Mouse (Mus musculus): ENCODE measurements around the gene Hipk1. TPM values are rescaled to one million over a fixed set of nuclear protein-coding genes. Genes with fewer than 3 reads are reported as not detected.

Gene Hipk1
- polyA plus RNA-seq, 1 experiment from 2014 or later = 13.5 TPM

- Histone ChIP-seq H3K27ac (ENCODE audit: poor library complexity, severe bottlenecking) (no peak overlapping the region), H3K36me3 (no peaks in the 10 kb centered on the region), H3K9me3 (replicated peaks) (no peaks in the 10 kb centered on the region), H3K4me1 (replicated peaks) (peaks cover 13% of the 10 kb centered on the region), H3K9ac (no peak overlapping the region), H3K27me3 (replicated peaks) (no peaks in the 10 kb centered on the region; the same call in 1 of the 2 replicates), H3K4me3 (no peak overlapping the region), H3K4me2 (no peak overlapping the region)
- WGBS = 56% methylated on average over 7 of the region's 7 CpGs
- no peak for ATAC-seq (ENCODE audit: insufficient number of reproducible peaks, low FRiP score)
These were observed 77.0 kb downstream of the Hipk1 start for GRCm38 (mm10) chr3:103714236-103714875.

DNA sequence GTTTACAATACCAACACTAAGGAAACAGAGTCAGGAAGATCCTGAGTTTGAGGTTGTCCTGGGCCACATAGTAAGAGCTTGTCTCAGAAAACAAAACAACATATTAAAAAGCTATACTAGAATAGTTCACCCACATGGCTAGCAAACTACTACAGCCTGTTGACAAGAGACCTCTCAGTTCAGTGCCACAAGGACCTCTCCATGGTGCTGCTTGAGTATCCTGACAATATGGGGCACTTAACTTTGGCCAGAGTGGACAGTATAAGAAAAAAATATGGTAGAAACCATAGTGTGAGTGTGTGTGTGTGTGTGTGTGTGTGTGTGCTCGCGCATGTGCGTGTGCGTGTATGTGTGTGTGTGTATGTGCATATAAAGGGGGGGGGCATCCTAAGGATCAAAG is 79.2 kb downstream of the Hipk1 start:
- no peak overlapping the region for H3K4me2 ChIP-seq
- peaks cover 6% of the 10 kb centered on the region for H3K4me1 ChIP-seq (replicated peaks)
- H3K4me3 ChIP-seq = no peak overlapping the region
- ATAC-seq (ENCODE audit: insufficient number of reproducible peaks, low FRiP score) = no peak
- no peak overlapping the region for H3K27ac ChIP-seq (ENCODE audit: poor library complexity, severe bottlenecking)
- H3K9me3 ChIP-seq (replicated peaks) = no peaks in the 10 kb centered on the region
- 94% methylated on average over 4 of the region's 4 CpGs for WGBS
- H3K27me3 ChIP-seq (replicated peaks) = no peaks in the 10 kb centered on the region; the same call in 1 of the 2 replicates
- H3K9ac ChIP-seq = no peak overlapping the region
- no peaks in the 10 kb centered on the region for H3K36me3 ChIP-seq

GRCm38 (mm10) chr3:103709470-103710040 is 81.8 kb downstream of the Hipk1 start:
- WGBS = 76% methylated on average over 5 of the region's 5 CpGs
- Histone ChIP-seq H3K4me1 (replicated peaks) (no peaks in the 10 kb centered on the region), H3K27me3 (replicated peaks) (no peaks in the 10 kb centered on the region), H3K9ac (no peak overlapping the region), H3K9me3 (replicated peaks) (no peaks in the 10 kb centered on the region), H3K4me3 (no peak overlapping the region), H3K4me2 (no peak overlapping the region), H3K36me3 (no peaks in the 10 kb centered on the region), H3K27ac (ENCODE audit: poor library complexity, severe bottlenecking) (no peak overlapping the region)
- ATAC-seq (ENCODE audit: insufficient number of reproducible peaks, low FRiP score) = no peak

DNA sequence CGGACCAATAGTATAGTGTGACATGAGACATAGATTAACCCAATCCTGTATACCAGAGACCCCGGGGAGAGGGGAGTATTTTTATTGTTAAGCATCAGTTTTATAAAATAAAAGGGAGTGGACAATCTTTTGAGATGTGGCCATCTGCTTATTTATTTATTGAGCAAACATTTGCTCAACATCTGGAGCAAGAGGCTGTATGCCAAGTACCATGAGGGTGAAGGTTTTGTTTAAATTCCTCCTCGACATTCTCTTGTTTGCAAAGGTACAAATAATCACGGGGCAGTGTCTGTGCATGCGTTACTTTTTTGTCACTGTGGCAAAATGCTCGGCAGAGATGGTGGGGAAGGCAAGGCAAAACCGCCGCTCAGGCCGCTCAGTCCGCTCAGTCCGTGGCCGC is 85.9 kb downstream of the Hipk1 start:
- ATAC-seq (ENCODE audit: insufficient number of reproducible peaks, low FRiP score) = no peak
- H3K4me3 ChIP-seq = no peak overlapping the region
- H3K4me1 ChIP-seq (replicated peaks) = no peaks in the 10 kb centered on the region
- H3K27me3 ChIP-seq (replicated peaks) = no peaks in the 10 kb centered on the region
- H3K9me3 ChIP-seq (replicated peaks) = no peaks in the 10 kb centered on the region
- H3K36me3 ChIP-seq = no peaks in the 10 kb centered on the region
- no peak overlapping the region for H3K27ac ChIP-seq (ENCODE audit: poor library complexity, severe bottlenecking)
- H3K9ac ChIP-seq = no peak overlapping the region
- no peak overlapping the region for H3K4me2 ChIP-seq
- WGBS = 83% methylated on average over 12 of the region's 12 CpGs

DNA sequence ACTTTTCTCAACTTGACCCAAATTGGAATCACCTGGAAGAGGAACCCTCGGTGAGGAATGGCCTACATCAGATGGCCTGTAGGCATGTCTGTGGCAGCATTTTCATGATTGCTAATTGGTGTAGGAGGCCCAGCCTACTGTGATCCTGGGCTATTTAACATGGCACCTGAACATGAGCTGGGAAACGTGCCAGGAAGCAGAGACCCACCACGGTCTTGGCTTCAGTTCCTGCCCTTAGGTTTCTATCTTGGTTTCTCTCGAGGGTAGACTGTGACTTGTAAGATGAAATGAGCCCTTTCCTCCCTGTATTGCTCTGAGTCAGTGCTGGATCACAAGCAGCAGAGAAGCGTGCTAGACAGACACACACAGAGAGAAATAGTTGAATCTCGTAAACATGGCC is 86.7 kb downstream of the Hipk1 start:
- Histone ChIP-seq H3K36me3 (no peaks in the 10 kb centered on the region), H3K4me2 (no peak overlapping the region), H3K9me3 (replicated peaks) (no peaks in the 10 kb centered on the region), H3K9ac (no peak overlapping the region), H3K4me3 (no peak overlapping the region), H3K4me1 (replicated peaks) (no peaks in the 10 kb centered on the region), H3K27ac (ENCODE audit: poor library complexity, severe bottlenecking) (no peak overlapping the region), H3K27me3 (replicated peaks) (no peaks in the 10 kb centered on the region)
- ATAC-seq (ENCODE audit: insufficient number of reproducible peaks, low FRiP score) = no peak
- WGBS = 63% methylated on average over 6 of the region's 6 CpGs

DNA sequence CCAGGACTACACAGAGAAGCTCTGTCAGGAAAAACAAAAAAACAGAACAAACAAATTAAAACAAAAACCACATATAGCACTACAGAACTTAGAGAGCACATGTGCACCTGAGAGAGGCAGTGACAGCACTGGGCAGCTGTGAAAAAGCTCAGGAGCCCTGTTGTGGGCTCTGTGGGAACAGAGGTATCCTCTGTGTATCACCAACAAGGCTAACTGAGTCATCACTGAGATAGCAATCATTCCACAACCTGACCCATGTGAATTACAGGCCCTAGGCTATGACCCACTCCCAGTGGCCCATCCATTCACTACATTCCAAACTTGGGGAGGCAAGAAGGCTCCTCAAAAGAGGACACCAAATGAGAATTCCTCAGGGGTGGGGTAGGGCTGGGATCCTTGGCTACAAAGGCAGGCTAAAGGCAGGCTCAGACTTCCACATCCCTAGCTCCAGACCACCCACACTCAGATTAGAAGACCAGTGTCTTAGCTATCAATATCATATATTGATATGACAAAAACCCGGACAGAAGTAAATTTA is 94.9 kb downstream of the Hipk1 start:
- H3K9me3 ChIP-seq (replicated peaks) = no peaks in the 10 kb centered on the region
- no peaks in the 10 kb centered on the region for H3K36me3 ChIP-seq
- H3K27ac ChIP-seq (ENCODE audit: poor library complexity, severe bottlenecking) = no peak overlapping the region
- 67% methylated on average over 1 of the region's 1 CpGs for WGBS
- H3K4me1 ChIP-seq (replicated peaks) = no peaks in the 10 kb centered on the region
- H3K4me3 ChIP-seq = no peak overlapping the region
- H3K4me2 ChIP-seq = no peak overlapping the region
- no peaks in the 10 kb centered on the region for H3K27me3 ChIP-seq (replicated peaks)
- no peak for ATAC-seq (ENCODE audit: insufficient number of reproducible peaks, low FRiP score)
- no peak overlapping the region for H3K9ac ChIP-seq

DNA sequence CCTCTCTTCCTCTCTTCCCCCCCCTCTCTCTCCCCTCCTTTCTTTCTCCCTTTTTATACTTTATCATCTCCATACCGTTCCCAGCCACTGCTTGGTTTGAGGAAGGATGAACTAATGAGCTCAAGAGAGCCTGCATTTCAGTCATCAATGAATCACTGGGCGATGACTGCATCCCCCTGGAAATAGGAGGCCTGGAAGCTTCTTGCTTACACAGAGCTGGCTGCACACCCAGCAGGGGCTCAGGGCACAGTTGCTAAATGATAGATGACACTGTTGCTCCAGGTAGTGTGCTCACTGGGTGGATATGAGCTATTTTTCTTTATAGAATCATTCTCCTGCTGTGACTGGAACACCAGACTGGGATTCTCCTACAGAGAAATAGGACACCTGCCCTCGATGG is 95.8 kb downstream of the Hipk1 start:
- WGBS = 55% methylated on average over 3 of the region's 3 CpGs
- Histone ChIP-seq H3K4me3 (no peak overlapping the region), H3K4me1 (replicated peaks) (no peaks in the 10 kb centered on the region), H3K9me3 (replicated peaks) (no peaks in the 10 kb centered on the region), H3K4me2 (no peak overlapping the region), H3K9ac (no peak overlapping the region), H3K36me3 (no peaks in the 10 kb centered on the region), H3K27ac (ENCODE audit: poor library complexity, severe bottlenecking) (no peak overlapping the region), H3K27me3 (replicated peaks) (no peaks in the 10 kb centered on the region)
- ATAC-seq (ENCODE audit: insufficient number of reproducible peaks, low FRiP score) = no peak

- H3K9me3 ChIP-seq (replicated peaks) = 0 out of 2 replicates have a peak, but pooled peaks cover 2% of the 10 kb centered on the region
- no peak overlapping the region for H3K4me2 ChIP-seq
- WGBS = 68% methylated on average over 3 of the region's 3 CpGs
- ATAC-seq (ENCODE audit: insufficient number of reproducible peaks, low FRiP score) = no peak
- no peak overlapping the region for H3K27ac ChIP-seq (ENCODE audit: poor library complexity, severe bottlenecking)
- H3K4me1 ChIP-seq (replicated peaks) = no peaks in the 10 kb centered on the region
- no peak overlapping the region for H3K4me3 ChIP-seq
- H3K9ac ChIP-seq = no peak overlapping the region
- H3K36me3 ChIP-seq = no peaks in the 10 kb centered on the region
- no peaks in the 10 kb centered on the region for H3K27me3 ChIP-seq (replicated peaks)
These were observed 100.9 kb downstream of the Hipk1 start for GRCm38 (mm10) chr3:103690506-103690905.

Other genes with a start within 250 kb of the Hipk1 start
- gene Syt6, start 216.3 kb downstream of the Hipk1 start, polyA plus RNA-seq (2016; fragmentation: Nextera tagmentation; extraction: Ambion mirVana) = 0.11 and 0.21 TPM in 2 replicates
- not detected in 2 replicates for gene Atg4a-ps, start 145.5 kb downstream of the Hipk1 start, polyA plus RNA-seq (2016; fragmentation: Nextera tagmentation; extraction: Ambion mirVana)
- gene Olfml3, start 53.6 kb downstream of the Hipk1 start, polyA plus RNA-seq (2016; fragmentation: Nextera tagmentation; extraction: Ambion mirVana) = 19.5 and 20.5 TPM in 2 replicates
- gene Gm10964, start 52.2 kb downstream of the Hipk1 start, polyA plus RNA-seq (2016; fragmentation: Nextera tagmentation; extraction: Ambion mirVana) = not detected in 2 replicates
- 18.1 and 19.8 TPM in 2 replicates for gene Dclre1b, start 17.9 kb upstream of the Hipk1 start, polyA plus RNA-seq (2016; fragmentation: Nextera tagmentation; extraction: Ambion mirVana)
- 16.2 and 16.5 TPM in 2 replicates for gene Ap4b1, start 18.0 kb upstream of the Hipk1 start, polyA plus RNA-seq (2016; fragmentation: Nextera tagmentation; extraction: Ambion mirVana)
- gene Gm43064, start 18.0 kb upstream of the Hipk1 start, polyA plus RNA-seq (2016; fragmentation: Nextera tagmentation; extraction: Ambion mirVana) = 0.12 and 0.27 TPM in 2 replicates
- gene Bcl2l15, start 41.0 kb upstream of the Hipk1 start, polyA plus RNA-seq (2016; fragmentation: Nextera tagmentation; extraction: Ambion mirVana) = 0.10 and 0.32 TPM in 2 replicates
- gene Ptpn22, start 68.2 kb upstream of the Hipk1 start, polyA plus RNA-seq (2016; fragmentation: Nextera tagmentation; extraction: Ambion mirVana) = 0.54 and 0.82 TPM in 2 replicates
- 8.0 and 8.4 TPM in 2 replicates for gene Rsbn1, start 122.6 kb upstream of the Hipk1 start, polyA plus RNA-seq (2016; fragmentation: Nextera tagmentation; extraction: Ambion mirVana)
- 23.3 and 23.9 TPM in 2 replicates for gene Phtf1, start 176.5 kb upstream of the Hipk1 start, polyA plus RNA-seq (2016; fragmentation: Nextera tagmentation; extraction: Ambion mirVana)